Mouse (Mus musculus) hindbrain, postnatal 0 days (tissue): ENCODE measurements around the gene Zfp799. TPM values are rescaled to one million over a fixed set of nuclear protein-coding genes. Genes with fewer than 3 reads are reported as not detected.
A peak's percentile ranks its signal among the peaks of the same experiment; 100 is the strongest.

Experiments
- ATAC-seq: fragments of 200-750 bp; cut with Nextera tagmentation; 2 replicates; pipeline ENCODE4 v1.8.0; 2017; ENCODE audit warnings: mild to moderate bottlenecking, moderate TSS enrichment, moderate library complexity
- DNase-seq: peaks from one replicate; pipeline ENCODE4 v3.0.0-alpha.2; 2015; ENCODE audit warnings: low spot score
- H3K27ac ChIP-seq: fragments of 300-500 bp; sonication (generic); 2 replicates; pipeline ENCODE4 v1.5.1; 2014; ENCODE audit warnings: mild to moderate bottlenecking
- H3K27me3 ChIP-seq: fragments of 300-500 bp; sonication (generic); 2 replicates; pipeline ENCODE4 v1.6.1; 2014; ENCODE audit warnings: low read length, mixed read lengths; ENCODE audit not compliant: insufficient read depth
- H3K36me3 ChIP-seq: fragments of 300-500 bp; sonication (generic); 2 replicates; pipeline ENCODE4 v1.6.1; 2014; ENCODE audit warnings: low read length, mixed read lengths; ENCODE audit not compliant: insufficient read depth
- H3K4me1 ChIP-seq: fragments of 300-500 bp; sonication (generic); 2 replicates; pipeline ENCODE4 v1.6.1; 2014; ENCODE audit warnings: antibody characterized with exemption, low read length, mixed read lengths; ENCODE audit not compliant: insufficient read depth
- H3K4me2 ChIP-seq: fragments of 300-500 bp; sonication (generic); 2 replicates; pipeline ENCODE4 v1.6.1; 2014; ENCODE audit warnings: low read depth, mild to moderate bottlenecking, low read length, moderate library complexity, mixed read lengths
- H3K4me3 ChIP-seq: fragments of 300-500 bp; sonication (generic); 2 replicates; pipeline ENCODE4 v1.5.1; 2014; ENCODE audit warnings: low read length
- H3K9ac ChIP-seq: fragments of 300-500 bp; sonication (generic); replicated peaks from 2 replicates; pipeline ENCODE4 v1.6.1; 2014; ENCODE audit warnings: mild to moderate bottlenecking, low read length, moderate library complexity, mixed read lengths
- H3K9me3 ChIP-seq: fragments of 300-500 bp; sonication (generic); 2 replicates; pipeline ENCODE4 v1.6.1; 2016; ENCODE audit warnings: low read length, mixed read lengths
- CTCF ChIP-seq: IDR thresholded peaks from 2 replicates; pipeline ENCODE4 v1.5.1; 2016; ENCODE audit warnings: antibody characterized with exemption, control low read depth, low read depth
- whole genome bisulfite sequencing: fragments of 180-500 bp; shearing (Covaris S2); extraction: QIAGEN DNeasy Blood & Tissue Kit; methylation state at CpG from one replicate; pipeline ENCODE4 v1.1.7; 2014; 5-methylcytosine and 5-hydroxymethylcytosine counted together
- polyA plus RNA-seq: library from polyadenylated mRNA; unstranded; fragments of >200 nt; fragmentation: Nextera tagmentation; extraction: Ambion mirVana; gene quantifications from 2 replicates; pipeline ENCODE4 v1.2.1, GENCODE M21; 2015
- total RNA-seq: library from RNA; depleted of rRNA; stranded (reverse); fragments of >200 nt; gene quantifications from 2 replicates; pipeline ENCODE4 v1.2.3, GENCODE M21; 2014

The Zfp799 gene
- total and polyA plus RNA-seq, 2 experiments from 2014 or later, result 12.4 to 15.3 TPM

DNA sequence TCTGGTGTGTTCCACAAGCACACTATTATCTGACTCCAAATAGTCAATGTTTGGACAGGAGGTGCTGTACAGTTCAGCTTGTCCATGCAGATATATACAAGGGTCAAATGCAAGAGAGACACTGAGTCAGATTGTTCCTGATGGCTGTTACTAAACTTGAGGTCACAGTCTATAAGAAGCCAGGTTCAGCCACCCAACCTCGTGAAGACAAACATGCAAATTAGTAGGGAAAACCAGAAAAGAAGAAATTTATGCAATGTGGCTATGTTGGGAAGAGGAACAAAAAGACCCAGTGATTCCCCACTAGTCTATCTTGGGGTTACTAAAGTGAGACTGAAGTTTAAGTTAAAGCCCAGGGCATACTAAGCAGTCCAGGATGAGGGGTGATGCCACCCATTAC lies 19.4 kb downstream of the Zfp799 start:
- no peak for TF ChIP-seq CTCF
- 15% methylated on average over 1 of the region's 1 CpGs for WGBS
- DNase-seq, result no peak
- H3K4me1 ChIP-seq, result peaks cover 5% of the 10 kb centered on the region
- H3K36me3 ChIP-seq, result no peaks in the 10 kb centered on the region
- no peak overlapping the region for H3K9ac ChIP-seq
- no peak for ATAC-seq
- no peaks in the 10 kb centered on the region for H3K27me3 ChIP-seq
- no peak overlapping the region for H3K27ac ChIP-seq
- H3K4me3 ChIP-seq, result no peak overlapping the region
- H3K9me3 ChIP-seq, result no peaks in the 10 kb centered on the region
- H3K4me2 ChIP-seq, result 0 out of 2 replicates have a peak overlapping the region, but pooled peaks have one; percentile 79

DNA sequence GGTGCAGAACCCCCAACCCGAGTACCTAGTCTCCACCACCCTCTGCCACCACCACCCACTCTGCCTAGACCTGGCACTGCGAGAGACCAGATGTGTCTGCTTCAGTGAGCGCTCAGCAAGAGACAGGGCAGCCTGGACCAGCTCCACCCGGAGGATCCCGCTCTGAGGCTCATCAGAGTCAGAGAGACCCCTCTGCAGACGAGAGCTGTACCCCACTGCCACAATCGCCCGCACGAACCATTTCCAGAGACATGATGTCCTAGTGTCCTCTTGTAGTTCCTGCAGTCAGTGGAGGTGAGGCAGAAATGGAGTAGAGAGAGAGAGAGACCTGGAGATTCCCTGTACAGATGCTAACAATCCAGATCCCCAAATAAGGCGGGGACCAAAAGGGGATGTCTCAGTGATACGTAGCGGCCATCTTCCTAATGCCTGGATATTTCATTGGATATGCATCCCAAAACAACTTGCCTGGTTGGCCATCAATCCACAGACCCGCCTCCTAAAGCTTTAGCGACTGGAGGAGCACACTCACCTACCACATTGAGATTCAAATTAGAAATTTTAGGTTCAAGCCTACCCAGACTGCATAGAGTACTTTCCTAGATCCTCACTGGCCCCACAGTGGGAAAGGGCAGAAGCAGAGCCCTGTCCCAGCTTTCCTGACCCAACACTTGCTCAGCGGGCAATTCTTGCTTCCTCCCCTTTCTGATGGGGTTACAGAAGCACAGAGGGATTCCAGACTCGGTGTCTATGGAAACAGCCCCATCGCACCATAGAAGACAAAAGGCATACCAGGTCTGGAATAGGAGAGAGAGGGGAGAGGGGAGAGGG lies 20.3 kb downstream of the Zfp799 start, which contains the start of gene Zfp811:
TSS of gene Zfp811 (minus strand) at position 388 of the 831 bp plus-strand sequence.
- Histone ChIP-seq H3K36me3 (no peaks in the 10 kb centered on the region), H3K9me3 (no peaks in the 10 kb centered on the region), H3K4me1 (peaks cover 5% of the 10 kb centered on the region), H3K9ac (peak within 1 kb of the TSS; percentile 74), H3K4me2 (peak within 1 kb of the TSS; percentile 79), H3K27ac (peak within 1 kb of the TSS; percentile 94), H3K27me3 (no peaks in the 10 kb centered on the region), H3K4me3 (peak within 1 kb of the TSS; percentile 63)
- TF ChIP-seq CTCF, result peak; percentile 33
- peak; percentile 95 for ATAC-seq
- DNase-seq, result peak; percentile 92
- WGBS, result under 1% methylated on average over 17 of the region's 17 CpGs

DNA sequence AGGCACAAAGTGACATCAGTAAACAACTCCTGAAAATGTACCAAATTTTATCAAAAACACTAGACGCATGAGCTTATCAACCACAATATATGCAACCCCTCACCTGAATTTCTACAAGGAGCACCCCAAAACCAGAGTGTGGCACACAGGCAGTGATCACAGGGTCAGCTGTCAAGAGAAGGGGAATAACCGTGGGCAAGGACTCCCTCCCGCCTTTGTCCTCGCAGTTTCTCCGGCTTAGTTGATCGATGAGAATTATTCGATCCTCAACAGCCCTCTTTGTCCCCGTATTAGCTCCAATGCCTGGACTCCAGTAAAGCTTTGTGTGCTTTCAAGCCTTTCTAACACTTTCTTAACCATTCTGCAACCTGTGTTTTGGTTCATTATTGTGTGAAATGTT lies 21.1 kb downstream of the Zfp799 start:
- Histone ChIP-seq H3K4me1 (peaks cover 5% of the 10 kb centered on the region), H3K27me3 (no peaks in the 10 kb centered on the region), H3K4me2 (peak overlapping the region; percentile 79), H3K27ac (peak overlapping the region; percentile 94), H3K9ac (peak overlapping the region; percentile 74), H3K9me3 (no peaks in the 10 kb centered on the region), H3K4me3 (peak overlapping the region; percentile 63), H3K36me3 (no peaks in the 10 kb centered on the region)
- DNase-seq (peak; percentile 48), ATAC-seq (no peak)
- WGBS, result 2% methylated on average over 8 of the region's 8 CpGs
- no peak for TF ChIP-seq CTCF

DNA sequence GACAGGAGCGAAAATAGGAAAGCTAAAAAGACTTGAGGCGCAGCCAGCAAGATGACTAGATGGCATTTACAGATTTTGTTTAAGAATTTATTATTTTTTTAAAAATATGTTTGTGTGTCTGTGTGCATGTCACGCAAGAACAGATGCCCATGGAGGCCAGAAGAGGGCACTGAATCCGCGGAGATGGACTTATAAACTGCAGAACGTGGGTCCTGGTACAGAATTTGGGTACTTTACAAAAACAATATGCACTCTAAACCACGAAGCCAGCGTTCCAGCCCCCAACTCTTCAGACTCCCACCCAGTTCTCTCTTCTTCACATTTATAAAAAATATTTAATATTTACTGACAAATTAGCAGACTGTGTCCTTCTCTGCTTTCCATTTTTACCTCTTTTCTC lies 40.8 kb downstream of the Zfp799 start:
- Histone ChIP-seq H3K4me3 (no peak overlapping the region), H3K9ac (no peak overlapping the region), H3K4me1 (peaks cover 16% of the 10 kb centered on the region), H3K27me3 (no peaks in the 10 kb centered on the region), H3K27ac (no peak overlapping the region), H3K4me2 (no peak overlapping the region), H3K36me3 (no peaks in the 10 kb centered on the region; the same call in 1 of the 2 replicates), H3K9me3 (no peaks in the 10 kb centered on the region)
- ATAC-seq, result no peak
- no peak for DNase-seq
- no peak for TF ChIP-seq CTCF
- 75% methylated on average over 8 of the region's 8 CpGs for WGBS

DNA sequence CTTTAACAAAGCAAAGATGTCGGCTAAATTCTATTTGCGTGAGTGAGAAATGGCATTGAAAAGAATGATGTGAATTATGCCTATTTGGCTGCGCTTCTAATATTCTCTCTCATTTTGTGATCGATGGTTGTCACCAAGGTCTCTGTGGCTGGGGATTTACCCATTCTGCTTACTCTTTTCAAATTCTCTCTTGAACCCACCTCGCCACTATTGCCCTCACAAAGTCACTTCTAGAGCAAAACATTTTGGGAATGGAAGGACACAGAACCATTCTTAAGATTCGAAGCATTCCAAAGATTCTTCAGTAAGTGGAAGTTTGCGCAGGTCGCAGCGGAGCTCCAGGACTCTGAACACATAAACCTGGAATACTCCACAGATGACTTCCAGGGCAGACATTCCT lies 41.5 kb downstream of the Zfp799 start:
- H3K4me1 ChIP-seq, result peaks cover 16% of the 10 kb centered on the region
- no peaks in the 10 kb centered on the region for H3K27me3 ChIP-seq
- H3K36me3 ChIP-seq, result no peaks in the 10 kb centered on the region; the same call in 1 of the 2 replicates
- no peak overlapping the region for H3K9ac ChIP-seq
- H3K27ac ChIP-seq, result no peak overlapping the region
- no peak for TF ChIP-seq CTCF
- no peak for DNase-seq
- no peaks in the 10 kb centered on the region for H3K9me3 ChIP-seq
- peak overlapping the region; percentile 73 for H3K4me3 ChIP-seq
- peak overlapping the region; percentile 60 for H3K4me2 ChIP-seq
- 16% methylated on average over 9 of the region's 9 CpGs for WGBS
- no peak for ATAC-seq

DNA sequence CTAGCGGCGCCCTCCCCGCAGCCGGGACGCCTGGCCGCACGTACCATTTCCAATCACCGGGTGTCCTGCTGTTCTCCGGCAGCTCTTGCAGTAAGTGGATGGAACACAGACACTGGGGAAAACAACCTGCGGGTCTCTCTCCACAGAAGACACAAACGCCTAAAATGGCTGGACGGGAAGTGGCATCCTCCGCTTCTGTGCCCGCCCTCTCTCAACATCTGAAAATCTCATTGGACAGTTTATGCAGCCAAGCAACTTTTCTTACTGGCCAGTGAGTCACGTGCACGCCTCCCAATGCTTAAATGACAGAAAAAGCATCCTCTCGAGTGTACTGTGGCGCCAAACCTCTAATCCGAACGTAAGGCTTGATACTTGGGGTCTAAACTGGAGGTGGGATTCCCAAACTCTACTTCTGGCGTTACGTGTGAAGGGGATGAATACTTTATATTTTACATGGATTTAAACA lies 41.9 kb downstream of the Zfp799 start, which contains the start of gene Zfp871:
TSS of gene Zfp871 (minus strand) at position 194 of the 466 bp plus-strand sequence.
- Histone ChIP-seq H3K4me1 (peaks cover 16% of the 10 kb centered on the region), H3K27ac (peak within 1 kb of the TSS; percentile 93), H3K4me3 (peak within 1 kb of the TSS; percentile 73), H3K36me3 (no peaks in the 10 kb centered on the region; the same call in 1 of the 2 replicates), H3K9ac (peak within 1 kb of the TSS; percentile 89), H3K4me2 (peak within 1 kb of the TSS; percentile 71), H3K9me3 (no peaks in the 10 kb centered on the region), H3K27me3 (no peaks in the 10 kb centered on the region)
- TF ChIP-seq CTCF, result no peak
- under 1% methylated on average over 22 of the region's 22 CpGs for WGBS
- DNase-seq, result peak; percentile 95
- peak; percentile 99 for ATAC-seq
